Mouse (Mus musculus): ENCODE results near the gene Gpr27. TPM values are rescaled to one million over a fixed set of nuclear protein-coding genes. Genes with fewer than 3 reads are reported as not detected.

Gene Gpr27
- polyA plus RNA-seq, 1 experiment from 2014 or later, result 0.23 TPM

GRCm38 (mm10) chr6:99726576-99727303 lies 34.3 kb downstream of the Gpr27 start:
- no peaks in the 10 kb centered on the region for H3K9me3 ChIP-seq (replicated peaks)
- peak overlapping the region; percentile 59 for H3K4me2 ChIP-seq
- whole genome bisulfite sequencing (ENCODE audit: insufficient replicate concordance), result 6% methylated on average over 22 of the region's 22 CpGs
- ATAC-seq, result no peak
- H3K4me3 ChIP-seq, result peak overlapping the region; percentile 35
- H3K27me3 ChIP-seq (replicated peaks), result peaks cover 64% of the 10 kb centered on the region
- no peak overlapping the region for H3K27ac ChIP-seq
- no peaks in the 10 kb centered on the region for H3K36me3 ChIP-seq
- H3K4me1 ChIP-seq, result no peaks in the 10 kb centered on the region
- H3K9ac ChIP-seq, result no peak overlapping the region

GRCm38 (mm10) chr6:99729853-99730252 lies 37.4 kb downstream of the Gpr27 start:
- ATAC-seq, result no peak
- peaks cover 52% of the 10 kb centered on the region for H3K27me3 ChIP-seq (replicated peaks)
- no peak overlapping the region for H3K4me3 ChIP-seq
- H3K9ac ChIP-seq, result no peak overlapping the region
- no peaks in the 10 kb centered on the region for H3K36me3 ChIP-seq
- no peaks in the 10 kb centered on the region for H3K4me1 ChIP-seq
- H3K4me2 ChIP-seq, result no peak overlapping the region
- no peaks in the 10 kb centered on the region for H3K9me3 ChIP-seq (replicated peaks)
- 64% methylated on average over 4 of the region's 4 CpGs for WGBS (ENCODE audit: insufficient replicate concordance)
- H3K27ac ChIP-seq, result no peak overlapping the region

- Histone ChIP-seq H3K9me3 (replicated peaks) (no peaks in the 10 kb centered on the region), H3K4me2 (no peak overlapping the region), H3K27me3 (replicated peaks) (peaks cover 32% of the 10 kb centered on the region), H3K36me3 (no peaks in the 10 kb centered on the region), H3K27ac (no peak overlapping the region), H3K4me1 (no peaks in the 10 kb centered on the region), H3K4me3 (no peak overlapping the region), H3K9ac (no peak overlapping the region)
- no peak for ATAC-seq
- WGBS (ENCODE audit: insufficient replicate concordance), result 46% methylated on average over 4 of the region's 4 CpGs
Measured at GRCm38 (mm10) chr6:99731926-99732325, 39.4 kb downstream of the Gpr27 start.

- 69% methylated on average over 8 of the region's 8 CpGs for WGBS (ENCODE audit: insufficient replicate concordance)
- H3K9me3 ChIP-seq (replicated peaks), result no peaks in the 10 kb centered on the region
- H3K9ac ChIP-seq, result no peak overlapping the region
- no peaks in the 10 kb centered on the region for H3K4me1 ChIP-seq
- H3K4me3 ChIP-seq, result no peak overlapping the region
- no peak overlapping the region for H3K27ac ChIP-seq
- peaks cover 25% of the 10 kb centered on the region for H3K27me3 ChIP-seq (replicated peaks)
- no peak for ATAC-seq
- no peaks in the 10 kb centered on the region for H3K36me3 ChIP-seq
- H3K4me2 ChIP-seq, result no peak overlapping the region
Measured at GRCm38 (mm10) chr6:99732673-99733072, 40.2 kb downstream of the Gpr27 start.

GRCm38 (mm10) chr6:99734666-99735065 lies 42.2 kb downstream of the Gpr27 start:
- 61% methylated on average over 5 of the region's 5 CpGs for WGBS (ENCODE audit: insufficient replicate concordance)
- no peak overlapping the region for H3K4me2 ChIP-seq

GRCm38 (mm10) chr6:99742866-99743265 lies 50.4 kb downstream of the Gpr27 start:
- Histone ChIP-seq H3K9ac (no peak overlapping the region), H3K27me3 (replicated peaks) (no peaks in the 10 kb centered on the region), H3K4me3 (no peak overlapping the region), H3K27ac (no peak overlapping the region), H3K9me3 (replicated peaks) (no peaks in the 10 kb centered on the region), H3K4me1 (no peaks in the 10 kb centered on the region), H3K36me3 (no peaks in the 10 kb centered on the region), H3K4me2 (no peak overlapping the region)
- 72% methylated on average over 3 of the region's 3 CpGs for WGBS (ENCODE audit: insufficient replicate concordance)
- no peak for ATAC-seq

More at GRCm38 (mm10) chr6:99734666-99735065, 42.2 kb downstream of the Gpr27 start:
- Histone ChIP-seq H3K27me3 (replicated peaks) (peaks cover 6% of the 10 kb centered on the region), H3K36me3 (no peaks in the 10 kb centered on the region), H3K9ac (no peak overlapping the region), H3K4me3 (no peak overlapping the region), H3K4me1 (no peaks in the 10 kb centered on the region), H3K9me3 (replicated peaks) (no peaks in the 10 kb centered on the region), H3K27ac (no peak overlapping the region)
- no peak for ATAC-seq

Other genes with a start within 250 kb of the Gpr27 start
- 25.5 and 29.3 TPM in 2 replicates for gene Foxp1, start 170.0 kb upstream of the Gpr27 start, polyA plus RNA-seq (2016; fragmentation: Nextera tagmentation; extraction: Ambion mirVana)
- gene Eif4e3, start 25.9 kb upstream of the Gpr27 start, polyA plus RNA-seq (2016; fragmentation: Nextera tagmentation; extraction: Ambion mirVana), result 2.3 and 2.4 TPM in 2 replicates
- gene Gm20696, start 25.9 kb upstream of the Gpr27 start, polyA plus RNA-seq (2016; fragmentation: Nextera tagmentation; extraction: Ambion mirVana), result 1.4 and 3.0 TPM in 2 replicates
- gene Prok2, start 33.7 kb downstream of the Gpr27 start, polyA plus RNA-seq (2016; fragmentation: Nextera tagmentation; extraction: Ambion mirVana), result not detected in 2 replicates

Data from liver, embryonic 12.5 days (tissue).